Mouse (Mus musculus): ENCODE data around the gene Lcp1. TPM values are rescaled to one million over a fixed set of nuclear protein-coding genes. Genes with fewer than 3 reads are reported as not detected.

The Lcp1 gene
- polyA plus RNA-seq, 1 experiment from 2014 or later, result 22.3 TPM

- Histone ChIP-seq H3K27ac (ENCODE audit: low read depth, low read length) (no peak overlapping the region), H3K9me3 (ENCODE audit: control insufficient read depth, low read length) (no peaks in the 10 kb centered on the region), H3K4me2 (replicated peaks; ENCODE audit: low read depth, low read length) (no peak overlapping the region), H3K4me1 (ENCODE audit: control insufficient read depth, insufficient read depth, low read length) (no peaks in the 10 kb centered on the region), H3K36me3 (ENCODE audit: control insufficient read depth, insufficient read depth, low read length) (no peaks in the 10 kb centered on the region), H3K4me3 (ENCODE audit: low read length) (no peak overlapping the region), H3K27me3 (ENCODE audit: control insufficient read depth, insufficient read depth, low read length) (no peaks in the 10 kb centered on the region), H3K9ac (ENCODE audit: low read depth, low read length) (no peak overlapping the region)
- ATAC-seq (ENCODE audit: low FRiP score, low TSS enrichment), result no peak
- 83% methylated on average over 9 of the region's 9 CpGs for WGBS
These were observed 17.3 kb downstream of the Lcp1 start for GRCm38 (mm10) chr14:75148229-75148628.

GRCm38 (mm10) chr14:75150653-75151052 lies 19.8 kb downstream of the Lcp1 start:
- no peak for ATAC-seq (ENCODE audit: low FRiP score, low TSS enrichment)
- WGBS, result 55% methylated on average over 2 of the region's 2 CpGs
- H3K9me3 ChIP-seq (ENCODE audit: control insufficient read depth, low read length), result no peaks in the 10 kb centered on the region
- H3K27me3 ChIP-seq (ENCODE audit: control insufficient read depth, insufficient read depth, low read length), result no peaks in the 10 kb centered on the region
- H3K9ac ChIP-seq (ENCODE audit: low read depth, low read length), result no peak overlapping the region
- H3K4me3 ChIP-seq (ENCODE audit: low read length), result no peak overlapping the region
- no peaks in the 10 kb centered on the region for H3K36me3 ChIP-seq (ENCODE audit: control insufficient read depth, insufficient read depth, low read length)
- no peak overlapping the region for H3K27ac ChIP-seq (ENCODE audit: low read depth, low read length)
- H3K4me1 ChIP-seq (ENCODE audit: control insufficient read depth, insufficient read depth, low read length), result no peaks in the 10 kb centered on the region
- H3K4me2 ChIP-seq (replicated peaks; ENCODE audit: low read depth, low read length), result no peak overlapping the region

GRCm38 (mm10) chr14:75151146-75151545 lies 20.2 kb downstream of the Lcp1 start:
- no peak for ATAC-seq (ENCODE audit: low FRiP score, low TSS enrichment)
- 84% methylated on average over 3 of the region's 3 CpGs for WGBS
- H3K27ac ChIP-seq (ENCODE audit: low read depth, low read length), result no peak overlapping the region

GRCm38 (mm10) chr14:75154481-75154880 lies 23.6 kb downstream of the Lcp1 start:
- WGBS, result 84% methylated on average over 8 of the region's 8 CpGs
- no peak overlapping the region for H3K4me3 ChIP-seq (ENCODE audit: low read length)
- no peak for ATAC-seq (ENCODE audit: low FRiP score, low TSS enrichment)

More at GRCm38 (mm10) chr14:75151146-75151545, 20.2 kb downstream of the Lcp1 start:
- Histone ChIP-seq H3K4me2 (replicated peaks; ENCODE audit: low read depth, low read length) (no peak overlapping the region), H3K4me1 (ENCODE audit: control insufficient read depth, insufficient read depth, low read length) (no peaks in the 10 kb centered on the region), H3K9ac (ENCODE audit: low read depth, low read length) (no peak overlapping the region), H3K27me3 (ENCODE audit: control insufficient read depth, insufficient read depth, low read length) (no peaks in the 10 kb centered on the region), H3K4me3 (ENCODE audit: low read length) (no peak overlapping the region), H3K9me3 (ENCODE audit: control insufficient read depth, low read length) (no peaks in the 10 kb centered on the region), H3K36me3 (ENCODE audit: control insufficient read depth, insufficient read depth, low read length) (no peaks in the 10 kb centered on the region)

GRCm38 (mm10) chr14:75159375-75159774 lies 28.5 kb downstream of the Lcp1 start:
- Histone ChIP-seq H3K4me1 (ENCODE audit: control insufficient read depth, insufficient read depth, low read length) (no peaks in the 10 kb centered on the region), H3K9me3 (ENCODE audit: control insufficient read depth, low read length) (no peaks in the 10 kb centered on the region), H3K27ac (ENCODE audit: low read depth, low read length) (no peak overlapping the region), H3K36me3 (ENCODE audit: control insufficient read depth, insufficient read depth, low read length) (no peaks in the 10 kb centered on the region), H3K9ac (ENCODE audit: low read depth, low read length) (no peak overlapping the region), H3K4me3 (ENCODE audit: low read length) (no peak overlapping the region), H3K27me3 (ENCODE audit: control insufficient read depth, insufficient read depth, low read length) (no peaks in the 10 kb centered on the region), H3K4me2 (replicated peaks; ENCODE audit: low read depth, low read length) (no peak overlapping the region)
- WGBS, result 91% methylated on average over 2 of the region's 2 CpGs
- no peak for ATAC-seq (ENCODE audit: low FRiP score, low TSS enrichment)

More at GRCm38 (mm10) chr14:75154481-75154880, 23.6 kb downstream of the Lcp1 start:
- Histone ChIP-seq H3K36me3 (ENCODE audit: control insufficient read depth, insufficient read depth, low read length) (no peaks in the 10 kb centered on the region), H3K27ac (ENCODE audit: low read depth, low read length) (no peak overlapping the region), H3K9ac (ENCODE audit: low read depth, low read length) (no peak overlapping the region), H3K27me3 (ENCODE audit: control insufficient read depth, insufficient read depth, low read length) (no peaks in the 10 kb centered on the region), H3K4me1 (ENCODE audit: control insufficient read depth, insufficient read depth, low read length) (no peaks in the 10 kb centered on the region), H3K9me3 (ENCODE audit: control insufficient read depth, low read length) (no peaks in the 10 kb centered on the region), H3K4me2 (replicated peaks; ENCODE audit: low read depth, low read length) (no peak overlapping the region)

- ATAC-seq (ENCODE audit: low FRiP score, low TSS enrichment), result no peak
- no peak overlapping the region for H3K9ac ChIP-seq (ENCODE audit: low read depth, low read length)
- H3K4me2 ChIP-seq (replicated peaks; ENCODE audit: low read depth, low read length), result no peak overlapping the region
- no peaks in the 10 kb centered on the region for H3K36me3 ChIP-seq (ENCODE audit: control insufficient read depth, insufficient read depth, low read length)
- H3K9me3 ChIP-seq (ENCODE audit: control insufficient read depth, low read length), result no peaks in the 10 kb centered on the region
- no peaks in the 10 kb centered on the region for H3K27me3 ChIP-seq (ENCODE audit: control insufficient read depth, insufficient read depth, low read length)
- no peak overlapping the region for H3K27ac ChIP-seq (ENCODE audit: low read depth, low read length)
- no peak overlapping the region for H3K4me3 ChIP-seq (ENCODE audit: low read length)
- WGBS, result 90% methylated on average over 8 of the region's 8 CpGs
- no peaks in the 10 kb centered on the region for H3K4me1 ChIP-seq (ENCODE audit: control insufficient read depth, insufficient read depth, low read length)
These were observed 33.0 kb downstream of the Lcp1 start for GRCm38 (mm10) chr14:75163866-75164265.

- H3K4me3 ChIP-seq (ENCODE audit: low read length), result no peak overlapping the region
- H3K27me3 ChIP-seq (ENCODE audit: control insufficient read depth, insufficient read depth, low read length), result no peaks in the 10 kb centered on the region
- no peaks in the 10 kb centered on the region for H3K9me3 ChIP-seq (ENCODE audit: control insufficient read depth, low read length)
- no peak overlapping the region for H3K27ac ChIP-seq (ENCODE audit: low read depth, low read length)
- H3K4me2 ChIP-seq (replicated peaks; ENCODE audit: low read depth, low read length), result no peak overlapping the region
- no peak overlapping the region for H3K9ac ChIP-seq (ENCODE audit: low read depth, low read length)
- H3K36me3 ChIP-seq (ENCODE audit: control insufficient read depth, insufficient read depth, low read length), result no peaks in the 10 kb centered on the region
- no peaks in the 10 kb centered on the region for H3K4me1 ChIP-seq (ENCODE audit: control insufficient read depth, insufficient read depth, low read length)
- ATAC-seq (ENCODE audit: low FRiP score, low TSS enrichment), result no peak
- 90% methylated on average over 9 of the region's 9 CpGs for WGBS
These were observed 33.4 kb downstream of the Lcp1 start for GRCm38 (mm10) chr14:75164345-75164744.

- Histone ChIP-seq H3K27me3 (ENCODE audit: control insufficient read depth, insufficient read depth, low read length) (no peaks in the 10 kb centered on the region), H3K4me3 (ENCODE audit: low read length) (no peak overlapping the region), H3K36me3 (ENCODE audit: control insufficient read depth, insufficient read depth, low read length) (no peaks in the 10 kb centered on the region), H3K9me3 (ENCODE audit: control insufficient read depth, low read length) (no peaks in the 10 kb centered on the region), H3K4me1 (ENCODE audit: control insufficient read depth, insufficient read depth, low read length) (no peaks in the 10 kb centered on the region), H3K4me2 (replicated peaks; ENCODE audit: low read depth, low read length) (no peak overlapping the region), H3K9ac (ENCODE audit: low read depth, low read length) (no peak overlapping the region), H3K27ac (ENCODE audit: low read depth, low read length) (no peak overlapping the region)
- WGBS, result 63% methylated on average over 2 of the region's 2 CpGs
- ATAC-seq (ENCODE audit: low FRiP score, low TSS enrichment), result no peak
These were observed 34.8 kb downstream of the Lcp1 start for GRCm38 (mm10) chr14:75165574-75166131.

- H3K27ac ChIP-seq (ENCODE audit: low read depth, low read length), result no peak overlapping the region
- no peaks in the 10 kb centered on the region for H3K9me3 ChIP-seq (ENCODE audit: control insufficient read depth, low read length)
- WGBS, result 93% methylated on average over 3 of the region's 3 CpGs
- H3K27me3 ChIP-seq (ENCODE audit: control insufficient read depth, insufficient read depth, low read length), result no peaks in the 10 kb centered on the region
- no peak for ATAC-seq (ENCODE audit: low FRiP score, low TSS enrichment)
- H3K4me3 ChIP-seq (ENCODE audit: low read length), result no peak overlapping the region
- no peaks in the 10 kb centered on the region for H3K4me1 ChIP-seq (ENCODE audit: control insufficient read depth, insufficient read depth, low read length)
- H3K9ac ChIP-seq (ENCODE audit: low read depth, low read length), result no peak overlapping the region
- H3K36me3 ChIP-seq (ENCODE audit: control insufficient read depth, insufficient read depth, low read length), result no peaks in the 10 kb centered on the region
- H3K4me2 ChIP-seq (replicated peaks; ENCODE audit: low read depth, low read length), result no peak overlapping the region
These were observed 37.6 kb downstream of the Lcp1 start for GRCm38 (mm10) chr14:75168501-75168900.

All from kidney, embryonic 14.5 days (tissue).